8 mouse cellular contexts compared by ENCODE assay signal in the genomic region with DNA sequence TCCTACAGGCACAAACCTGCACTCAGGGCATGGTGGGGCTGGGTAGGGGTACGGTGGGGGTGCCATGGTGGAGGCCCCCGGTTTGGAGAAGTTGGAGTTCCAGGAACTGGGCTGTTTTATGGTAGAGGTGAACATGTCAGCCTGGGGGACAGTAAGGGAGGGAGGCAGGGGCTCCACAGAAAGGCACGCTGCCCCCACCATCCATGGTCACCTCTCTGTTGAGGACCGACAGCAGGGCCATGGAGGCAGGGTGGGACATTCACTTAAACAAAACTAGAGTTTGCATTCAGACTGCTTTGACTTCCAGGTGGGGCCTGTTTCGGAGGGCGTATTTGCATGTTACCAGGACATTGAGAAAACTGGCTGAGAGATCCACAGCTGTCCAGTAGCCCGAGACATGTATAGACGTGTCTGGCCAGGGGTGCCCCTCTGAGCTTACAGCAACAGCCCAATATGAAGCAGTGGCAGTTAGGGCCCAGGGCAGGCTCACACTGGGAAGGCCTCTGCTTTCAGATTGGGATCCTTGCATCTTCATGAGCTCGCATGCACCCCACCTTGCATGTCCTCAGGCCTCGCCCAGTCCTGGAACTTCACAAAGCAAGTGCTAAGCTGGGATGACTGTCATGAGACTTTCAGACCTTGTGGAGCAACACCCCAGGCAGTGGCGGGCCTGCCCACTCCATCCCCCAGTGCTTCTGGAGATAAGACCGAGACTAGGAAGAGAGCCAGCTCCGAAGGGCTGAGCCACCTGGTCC. TPM values are rescaled to one million over a fixed set of nuclear protein-coding genes. Genes with fewer than 3 reads are reported as not detected.
A peak's percentile ranks its signal among the peaks of the same experiment; 100 is the strongest.
DNase-seq lines count a peak whose midpoint lies in the region; ATAC-seq lines count a peak whose summit lies in the region.

No protein-coding gene starts in this region.

- no peak overlapping the region for H3K4me2 ChIP-seq in neural tube, embryonic 13.5 days
- H3K4me2 ChIP-seq in neural tube, embryonic 15.5 days: no peak overlapping the region
- H3K4me2 ChIP-seq in midbrain, embryonic 15.5 days: no peak overlapping the region

- H3K9ac ChIP-seq in neural tube, embryonic 13.5 days: peak overlapping the region; percentile 34; the same call in 1 of the 2 replicates
- H3K9ac ChIP-seq in neural tube, embryonic 15.5 days (replicated peaks): no peak overlapping the region
- H3K9ac ChIP-seq in midbrain, embryonic 15.5 days: no peak overlapping the region

- DNase-seq in embryonic facial prominence, embryonic 10.5 days (ENCODE audit: low spot score): no peak
- peak; percentile 71 for DNase-seq in heart, postnatal 25 days (ENCODE audit: low spot score)
- DNase-seq in ovary, postnatal 14 days (ENCODE audit: low spot score): peak; percentile 67
- no peak for DNase-seq in frontal cortex, postnatal 10 days (ENCODE audit: low spot score in 2 of 2)
- no peak for DNase-seq in layer of hippocampus, adult 9-10 months (ENCODE audit: low spot score)

- no peak overlapping the region for H3K4me3 ChIP-seq in neural tube, embryonic 13.5 days
- H3K4me3 ChIP-seq in neural tube, embryonic 15.5 days (replicated peaks): no peak overlapping the region
- H3K4me3 ChIP-seq in embryonic facial prominence, embryonic 10.5 days: no peak overlapping the region
- H3K4me3 ChIP-seq in midbrain, embryonic 15.5 days: no peak overlapping the region

- H3K36me3 ChIP-seq in neural tube, embryonic 13.5 days: no peaks in the 10 kb centered on the region
- no peaks in the 10 kb centered on the region for H3K36me3 ChIP-seq in neural tube, embryonic 15.5 days
- no peaks in the 10 kb centered on the region for H3K36me3 ChIP-seq in embryonic facial prominence, embryonic 10.5 days (replicated peaks)
- H3K36me3 ChIP-seq in midbrain, embryonic 15.5 days (replicated peaks): no peaks in the 10 kb centered on the region

- 0 out of 2 replicates have a peak, but pooled peaks cover under 1% of the 10 kb centered on the region for H3K27me3 ChIP-seq in neural tube, embryonic 13.5 days
- H3K27me3 ChIP-seq in neural tube, embryonic 15.5 days (replicated peaks): peaks cover 7% of the 10 kb centered on the region; the same call in 1 of the 2 replicates
- H3K27me3 ChIP-seq in embryonic facial prominence, embryonic 10.5 days (replicated peaks; ENCODE audit: low read depth, poor library complexity, severe bottlenecking): peaks cover 29% of the 10 kb centered on the region
- H3K27me3 ChIP-seq in midbrain, embryonic 15.5 days (replicated peaks): no peaks in the 10 kb centered on the region

- H3K9me3 ChIP-seq in neural tube, embryonic 13.5 days: no peaks in the 10 kb centered on the region
- H3K9me3 ChIP-seq in neural tube, embryonic 15.5 days (replicated peaks): no peaks in the 10 kb centered on the region
- H3K9me3 ChIP-seq in embryonic facial prominence, embryonic 10.5 days: no peaks in the 10 kb centered on the region
- no peaks in the 10 kb centered on the region for H3K9me3 ChIP-seq in midbrain, embryonic 15.5 days

- intact Hi-C loops in heart, postnatal 25 days (cut with DNase I): no loop called here

- peaks cover 28% of the 10 kb centered on the region for H3K4me1 ChIP-seq in neural tube, embryonic 13.5 days (replicated peaks)
- peaks cover 22% of the 10 kb centered on the region for H3K4me1 ChIP-seq in neural tube, embryonic 15.5 days
- H3K4me1 ChIP-seq in embryonic facial prominence, embryonic 10.5 days: peaks cover 43% of the 10 kb centered on the region
- no peaks in the 10 kb centered on the region for H3K4me1 ChIP-seq in midbrain, embryonic 15.5 days

- no peak for ATAC-seq in neural tube, embryonic 13.5 days (ENCODE audit: low read depth)
- ATAC-seq in neural tube, embryonic 15.5 days (ENCODE audit: low FRiP score): no peak
- no peak for ATAC-seq in midbrain, embryonic 15.5 days (replicated peaks)

- no peak overlapping the region for H3K27ac ChIP-seq in neural tube, embryonic 13.5 days (replicated peaks)
- no peak overlapping the region for H3K27ac ChIP-seq in neural tube, embryonic 15.5 days (replicated peaks)
- H3K27ac ChIP-seq in embryonic facial prominence, embryonic 10.5 days (replicated peaks): peak overlapping the region; percentile 45; the same call in 1 of the 2 replicates
- no peak overlapping the region for H3K27ac ChIP-seq in midbrain, embryonic 15.5 days

- WGBS in neural tube, embryonic 13.5 days: 77% methylated on average over 13 of the region's 13 CpGs
- WGBS in neural tube, embryonic 15.5 days: 79% methylated on average over 13 of the region's 13 CpGs
- WGBS in embryonic facial prominence, embryonic 10.5 days: 72% methylated on average over 13 of the region's 13 CpGs
- WGBS in midbrain, embryonic 15.5 days: 76% methylated on average over 13 of the region's 13 CpGs

RNA-seq across cellular contexts. Expression of a gene that starts 8.7 kb away (rescaled TPM):
- polyA plus RNA-seq in neural tube, embryonic 13.5 days (2015; fragmentation: Nextera tagmentation; extraction: Ambion mirVana): 2.8 and 2.9 TPM in 2 replicates
- polyA plus RNA-seq in neural tube, embryonic 15.5 days (2015; fragmentation: Nextera tagmentation; extraction: Ambion mirVana): 4.5 and 5.7 TPM in 2 replicates
- 0.04 and 0.20 TPM in 2 replicates for polyA plus RNA-seq in embryonic facial prominence, embryonic 10.5 days (2016; fragmentation: Nextera tagmentation; extraction: Ambion mirVana)
- 10 to 100 TPM; 15.3 to 16.5 TPM for total RNA-seq in heart, postnatal 25 days (2021)
- 1.1 and 1.3 TPM in 2 replicates for polyA plus RNA-seq in midbrain, embryonic 15.5 days (2015; fragmentation: Nextera tagmentation; extraction: Ambion mirVana)

RNA-seq across cellular contexts. Expression of a gene that starts 15.0 kb away (rescaled TPM):
- polyA plus RNA-seq in neural tube, embryonic 13.5 days (2015; fragmentation: Nextera tagmentation; extraction: Ambion mirVana): 20.2 and 21.1 TPM in 2 replicates
- polyA plus RNA-seq in neural tube, embryonic 15.5 days (2015; fragmentation: Nextera tagmentation; extraction: Ambion mirVana): 19.6 and 21.1 TPM in 2 replicates
- 9.3 and 10.1 TPM in 2 replicates for polyA plus RNA-seq in embryonic facial prominence, embryonic 10.5 days (2016; fragmentation: Nextera tagmentation; extraction: Ambion mirVana)
- 1 to 10 TPM; 1.5 to 1.9 TPM for total RNA-seq in heart, postnatal 25 days (2021)
- 24.4 and 25.1 TPM in 2 replicates for polyA plus RNA-seq in midbrain, embryonic 15.5 days (2015; fragmentation: Nextera tagmentation; extraction: Ambion mirVana)

RNA-seq across cellular contexts. Expression of a gene that starts 33.3 kb away (rescaled TPM):
- polyA plus RNA-seq in neural tube, embryonic 13.5 days (2015; fragmentation: Nextera tagmentation; extraction: Ambion mirVana): 6.7 and 8.6 TPM in 2 replicates
- polyA plus RNA-seq in neural tube, embryonic 15.5 days (2015; fragmentation: Nextera tagmentation; extraction: Ambion mirVana): 8.4 and 42.0 TPM in 2 replicates
- polyA plus RNA-seq in embryonic facial prominence, embryonic 10.5 days (2016; fragmentation: Nextera tagmentation; extraction: Ambion mirVana): 3.9 and 4.6 TPM in 2 replicates
- 1 to 10 TPM; 5.6 to 6.9 TPM for total RNA-seq in heart, postnatal 25 days (2021)
- 7.3 and 8.6 TPM in 2 replicates for polyA plus RNA-seq in midbrain, embryonic 15.5 days (2015; fragmentation: Nextera tagmentation; extraction: Ambion mirVana)

RNA-seq across cellular contexts. Expression of a gene that starts 35.4 kb away (rescaled TPM):
- polyA plus RNA-seq in neural tube, embryonic 13.5 days (2015; fragmentation: Nextera tagmentation; extraction: Ambion mirVana): 46.9 and 56.1 TPM in 2 replicates
- 30.3 and 48.6 TPM in 2 replicates for polyA plus RNA-seq in neural tube, embryonic 15.5 days (2015; fragmentation: Nextera tagmentation; extraction: Ambion mirVana)
- polyA plus RNA-seq in embryonic facial prominence, embryonic 10.5 days (2016; fragmentation: Nextera tagmentation; extraction: Ambion mirVana): 180 and 183 TPM in 2 replicates
- 1 to 10 TPM; 6.4 to 7.6 TPM for total RNA-seq in heart, postnatal 25 days (2021)
- polyA plus RNA-seq in midbrain, embryonic 15.5 days (2015; fragmentation: Nextera tagmentation; extraction: Ambion mirVana): 44.1 and 50.1 TPM in 2 replicates

Comparison
In these comparisons a context has a peak if more than half of its experiments do, and no peak if none do; other contexts are left out.
1. DNase-seq: peak in heart, postnatal 25 days (single experiment) and ovary, postnatal 14 days (single experiment); none in embryonic facial prominence, embryonic 10.5 days (single experiment), frontal cortex, postnatal 10 days (0 of 2) and layer of hippocampus, adult 9-10 months (single experiment).